Comparison of ENCODE assay signal across 8 mouse cellular contexts in the genomic region with DNA sequence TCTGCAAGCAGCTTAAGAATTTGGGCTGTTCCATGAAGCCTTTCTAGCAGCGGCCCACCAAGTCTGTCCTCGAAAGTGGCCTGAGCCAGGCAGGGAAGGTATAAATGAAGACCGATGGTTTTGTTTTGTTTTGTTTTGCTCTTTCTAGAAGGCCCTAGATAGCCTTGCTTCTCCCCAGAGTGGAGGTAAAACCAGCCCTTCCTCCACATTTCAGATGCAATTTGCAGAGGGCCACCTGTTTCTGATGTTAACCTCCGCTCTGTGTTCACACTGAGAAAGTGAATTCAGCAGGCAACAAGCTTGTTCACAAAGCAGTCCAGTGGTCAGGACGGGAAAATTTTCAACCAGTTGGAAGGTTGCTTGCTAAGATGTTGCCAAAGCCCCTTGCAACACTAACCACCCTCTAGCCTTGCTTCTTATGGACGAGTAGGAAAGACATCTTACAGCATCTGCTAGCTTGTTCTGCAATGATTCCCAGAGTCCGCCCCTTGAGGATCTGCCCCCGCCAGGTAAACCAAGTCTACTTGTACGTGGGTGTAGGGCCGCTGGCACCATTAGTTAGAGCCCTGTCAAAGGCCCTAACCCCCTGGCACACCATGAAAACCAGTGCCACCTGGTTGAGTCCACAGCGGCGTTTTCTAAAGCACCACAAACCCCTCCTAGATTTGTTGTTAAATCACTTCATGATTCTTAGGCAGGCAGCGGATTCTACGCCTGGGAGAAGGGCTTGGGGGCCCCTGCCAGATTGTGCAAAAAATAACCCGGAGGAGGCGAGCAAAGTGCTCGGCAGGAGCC. TPM values are rescaled to one million over a fixed set of nuclear protein-coding genes. Genes with fewer than 3 reads are reported as not detected.
A peak's percentile ranks its signal among the peaks of the same experiment; 100 is the strongest.
DNase-seq lines count a peak whose midpoint lies in the region; ATAC-seq lines count a peak whose summit lies in the region.

No protein-coding gene starts in this region.

- H3K4me1 ChIP-seq in kidney, embryonic 15.5 days: peaks cover 23% of the 10 kb centered on the region
- 0 out of 2 replicates have a peak, but pooled peaks cover 4% of the 10 kb centered on the region for H3K4me1 ChIP-seq in midbrain, embryonic 15.5 days

- peak overlapping the region; percentile 91 for H3K27ac ChIP-seq in kidney, embryonic 15.5 days
- H3K27ac ChIP-seq in midbrain, embryonic 15.5 days: peak overlapping the region; percentile 98

- no peak for DNase-seq in kidney, adult 11 months
- DNase-seq in cerebellum, adult 8-10 months: peak; percentile 67
- peak; percentile 32 to 38 for DNase-seq in frontal cortex, postnatal 14 days (ENCODE audit: low spot score in 2 of 2)
- DNase-seq in left cerebral cortex, adult 8-10 months (ENCODE audit: low spot score in 2 of 2): peak; percentile 45 to 59
- DNase-seq in T-cell, adult 2 months (ENCODE audit: low spot score): no peak

- peak overlapping the region; percentile 77 for H3K9ac ChIP-seq in kidney, embryonic 15.5 days
- peak overlapping the region; percentile 92 for H3K9ac ChIP-seq in midbrain, embryonic 15.5 days

- H3K4me2 ChIP-seq in kidney, embryonic 15.5 days: peak overlapping the region; percentile 86
- peak overlapping the region; percentile 83 for H3K4me2 ChIP-seq in midbrain, embryonic 15.5 days

- H3K27me3 ChIP-seq in kidney, embryonic 15.5 days: peaks cover 9% of the 10 kb centered on the region; the same call in 1 of the 2 replicates
- peaks cover 6% of the 10 kb centered on the region; the same call in 1 of the 2 replicates for H3K27me3 ChIP-seq in midbrain, embryonic 15.5 days (replicated peaks)

- peak overlapping the region; percentile 78 for H3K4me3 ChIP-seq in kidney, embryonic 15.5 days (replicated peaks)
- peak overlapping the region; percentile 75 for H3K4me3 ChIP-seq in midbrain, embryonic 15.5 days

- ATAC-seq in kidney, embryonic 15.5 days (replicated peaks; ENCODE audit: low FRiP score): peak; percentile 53
- ATAC-seq in midbrain, embryonic 15.5 days (replicated peaks): peak; percentile 57
- ATAC-seq in activated CD4-positive, CD25-positive, alpha-beta regulatory T cell, adult 4 months: no peak

- 7% methylated on average over 17 of the region's 17 CpGs for WGBS in kidney, embryonic 15.5 days
- WGBS in midbrain, embryonic 15.5 days: 1% methylated on average over 17 of the region's 17 CpGs

- H3K36me3 ChIP-seq in kidney, embryonic 15.5 days: no peaks in the 10 kb centered on the region
- H3K36me3 ChIP-seq in midbrain, embryonic 15.5 days (replicated peaks): no peaks in the 10 kb centered on the region

- no peaks in the 10 kb centered on the region for H3K9me3 ChIP-seq in kidney, embryonic 15.5 days (replicated peaks)
- H3K9me3 ChIP-seq in midbrain, embryonic 15.5 days: no peaks in the 10 kb centered on the region

RNA-seq across cellular contexts. Expression of gene Cacna2d1, which starts 0.7 kb away (rescaled TPM):
- 18.4 and 19.1 TPM in 2 replicates for polyA plus RNA-seq in kidney, embryonic 15.5 days (2015; fragmentation: Nextera tagmentation; extraction: Ambion mirVana)
- total RNA-seq in left cerebral cortex, adult 8-10 months (2022): 100 to 1,000 TPM; 146 to 167 (median 156) TPM
- polyA plus RNA-seq in midbrain, embryonic 15.5 days (2015; fragmentation: Nextera tagmentation; extraction: Ambion mirVana): 37.0 and 40.5 TPM in 2 replicates
- under 1 TPM in 1 of 2 experiments, not detected in 1; 0.25 TPM for polyA plus RNA-seq in activated CD4-positive, CD25-positive, alpha-beta regulatory T cell, adult 4 months (2017; shearing (Covaris generic))

Comparison
In these comparisons a context has a peak if more than half of its experiments do, and no peak if none do; other contexts are left out.
1. DNase-seq: peak in cerebellum, adult 8-10 months (single experiment), frontal cortex, postnatal 14 days (2 of 2) and left cerebral cortex, adult 8-10 months (2 of 2); none in kidney, adult 11 months (single experiment) and T-cell, adult 2 months (single experiment).
2. RNA of gene Cacna2d1, which starts 0.7 kb away (polyA plus RNA-seq): 37.0 to 40.5 TPM in midbrain, embryonic 15.5 days and 18.4 to 19.1 TPM in kidney, embryonic 15.5 days; 0.25 TPM in activated CD4-positive, CD25-positive, alpha-beta regulatory T cell, adult 4 months; every median in the first group is over 10 times any median in the second.